Mouse (Mus musculus): ENCODE measurements around the gene Rprd1b. TPM values are rescaled to one million over a fixed set of nuclear protein-coding genes. Genes with fewer than 3 reads are reported as not detected.

The Rprd1b gene
- polyA plus RNA-seq, 1 experiment: 14.7 TPM

DNA sequence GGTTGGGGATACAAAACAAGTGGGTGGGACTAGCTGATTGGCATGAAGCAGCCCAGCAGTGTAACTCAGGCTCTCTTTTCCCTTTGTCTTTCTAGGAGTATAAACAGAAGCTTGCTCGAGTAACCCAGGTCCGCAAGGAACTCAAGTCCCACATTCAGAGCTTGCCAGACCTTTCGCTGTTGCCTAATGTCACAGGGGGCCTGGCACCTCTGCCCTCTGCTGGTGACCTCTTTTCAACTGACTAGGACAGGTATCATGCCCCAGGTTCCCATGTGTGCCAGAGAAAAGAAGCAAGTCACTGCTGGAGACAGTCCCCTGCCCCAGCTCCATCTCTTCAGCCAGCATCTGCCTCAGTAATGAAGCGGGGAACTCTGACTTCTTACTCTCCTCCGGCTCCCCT is 46.5 kb downstream of the Rprd1b start:
- H3K27ac ChIP-seq (ENCODE audit: insufficient read depth, low read depth, low read length): no peak overlapping the region
- no peak overlapping the region for H3K4me3 ChIP-seq (ENCODE audit: insufficient read depth, low read length)
- no peak for TF ChIP-seq CTCF (IDR thresholded peaks at IDR 0.05; ENCODE audit: low read depth, low read length)
- no peak for TF ChIP-seq POLR2A (IDR thresholded peaks at IDR 0.05; ENCODE audit: borderline replicate concordance, low read depth, low read length)
- peaks cover 15% of the 10 kb centered on the region for H3K4me1 ChIP-seq (ENCODE audit: control insufficient read depth, insufficient read depth, low read length)

DNA sequence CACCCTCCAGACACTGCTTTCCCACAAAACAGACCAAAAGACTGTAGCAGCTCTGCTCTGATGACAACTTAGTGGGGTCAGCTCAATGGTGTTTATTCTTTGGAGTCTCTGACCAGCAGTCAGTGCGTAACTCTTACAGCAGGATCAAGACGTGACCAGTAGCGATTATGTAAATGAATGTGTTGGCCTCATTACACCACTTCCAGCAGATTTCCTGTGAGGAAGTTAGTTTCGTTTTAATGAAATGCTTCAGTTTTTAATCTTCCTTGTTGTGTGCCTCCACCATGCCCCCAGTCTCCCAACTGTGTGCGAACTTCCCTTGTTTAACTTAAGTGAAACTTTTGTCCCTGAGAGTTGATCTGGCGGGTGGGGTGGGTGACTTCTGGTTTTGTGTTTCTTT is 48.4 kb downstream of the Rprd1b start:
- Histone ChIP-seq H3K4me1 (ENCODE audit: control insufficient read depth, insufficient read depth, low read length) (peaks cover 18% of the 10 kb centered on the region), H3K27ac (ENCODE audit: insufficient read depth, low read depth, low read length) (peak overlapping the region; percentile 29; the same call in 1 of the 2 replicates), H3K4me3 (ENCODE audit: insufficient read depth, low read length) (no peak overlapping the region)
- TF ChIP-seq POLR2A (IDR thresholded peaks at IDR 0.05; ENCODE audit: borderline replicate concordance, low read depth, low read length): no peak
- TF ChIP-seq CTCF (IDR thresholded peaks at IDR 0.05; ENCODE audit: low read depth, low read length): no peak

DNA sequence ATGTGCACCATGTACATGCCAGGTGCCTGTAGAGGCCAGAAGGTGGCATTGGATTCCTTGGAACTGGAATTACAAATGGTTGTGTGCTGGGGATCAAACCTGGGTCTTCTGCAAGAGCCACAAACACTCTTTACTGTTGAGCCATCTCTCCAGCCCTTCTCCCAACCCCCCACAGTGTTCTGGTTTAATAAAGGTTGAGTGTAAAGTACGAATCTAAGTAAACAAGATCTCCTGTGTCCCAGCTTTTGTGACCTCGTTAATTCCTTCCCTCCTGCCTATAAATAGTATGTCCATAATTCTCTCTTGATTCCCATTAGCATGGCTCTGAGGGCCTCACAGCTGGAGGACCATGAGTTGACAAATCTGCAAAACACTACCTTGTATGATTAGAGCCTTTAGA is 49.7 kb downstream of the Rprd1b start:
- TF ChIP-seq CTCF (IDR thresholded peaks at IDR 0.05; ENCODE audit: low read depth, low read length): no peak
- TF ChIP-seq POLR2A (IDR thresholded peaks at IDR 0.05; ENCODE audit: borderline replicate concordance, low read depth, low read length): no peak
- H3K4me1 ChIP-seq (ENCODE audit: control insufficient read depth, insufficient read depth, low read length): peaks cover 18% of the 10 kb centered on the region
- no peak overlapping the region for H3K27ac ChIP-seq (ENCODE audit: insufficient read depth, low read depth, low read length)
- no peak overlapping the region for H3K4me3 ChIP-seq (ENCODE audit: insufficient read depth, low read length)

DNA sequence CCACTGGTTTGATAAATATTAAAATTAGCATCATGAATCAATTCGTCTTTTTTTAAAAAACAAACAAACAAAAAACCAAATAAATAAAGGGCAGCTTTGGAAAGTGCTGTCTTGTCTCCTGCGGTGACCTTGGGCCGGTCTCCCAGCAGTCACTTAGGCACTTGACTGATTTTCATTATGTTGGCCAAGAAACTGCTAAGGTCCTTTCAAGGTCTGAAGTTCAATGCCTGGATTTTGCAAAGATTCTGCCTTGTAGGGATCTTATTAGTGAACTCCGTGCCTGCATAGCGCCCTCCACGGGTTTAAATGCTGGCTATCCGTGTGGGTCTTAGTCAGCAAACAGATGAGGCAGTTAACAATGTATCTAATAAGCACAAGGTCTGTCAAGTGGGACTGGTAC is 50.7 kb downstream of the Rprd1b start:
- Histone ChIP-seq H3K4me1 (ENCODE audit: control insufficient read depth, insufficient read depth, low read length) (peaks cover 18% of the 10 kb centered on the region), H3K27ac (ENCODE audit: insufficient read depth, low read depth, low read length) (no peak overlapping the region), H3K4me3 (ENCODE audit: insufficient read depth, low read length) (no peak overlapping the region)
- TF ChIP-seq CTCF (IDR thresholded peaks at IDR 0.05; ENCODE audit: low read depth, low read length) (no peak; the same call in 1 of the 2 replicates), POLR2A (IDR thresholded peaks at IDR 0.05; ENCODE audit: borderline replicate concordance, low read depth, low read length) (no peak)

DNA sequence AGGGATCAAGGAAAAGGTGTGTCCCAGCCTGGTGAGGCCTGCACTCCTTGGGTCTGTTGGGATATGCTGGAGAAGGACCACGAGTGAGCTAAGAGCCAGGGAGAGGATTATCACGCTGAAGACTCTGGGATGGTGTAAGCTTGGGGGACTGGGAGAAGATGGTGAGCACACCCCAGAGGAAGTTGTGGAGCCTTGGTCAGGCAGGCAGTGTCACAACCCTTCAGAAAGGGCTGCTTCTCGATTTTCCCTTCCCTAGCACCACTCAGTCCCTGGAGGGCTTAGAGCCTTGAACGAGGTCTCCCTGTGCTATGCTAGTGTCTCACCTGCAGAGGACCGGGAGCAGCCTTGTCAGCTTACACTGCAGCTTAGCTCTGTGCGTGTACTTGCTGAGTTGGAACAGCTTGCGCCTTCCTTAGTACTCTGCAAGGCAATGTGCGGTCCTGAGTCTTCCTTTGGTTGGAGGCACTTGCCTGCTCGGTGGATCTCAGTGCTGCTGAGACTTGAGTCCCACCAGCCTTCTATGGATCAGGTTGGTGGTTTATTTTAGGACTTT is 51.6 kb downstream of the Rprd1b start:
- peaks cover 18% of the 10 kb centered on the region for H3K4me1 ChIP-seq (ENCODE audit: control insufficient read depth, insufficient read depth, low read length)
- TF ChIP-seq POLR2A (IDR thresholded peaks at IDR 0.05; ENCODE audit: borderline replicate concordance, low read depth, low read length): no peak
- no peak for TF ChIP-seq CTCF (IDR thresholded peaks at IDR 0.05; ENCODE audit: low read depth, low read length)
- no peak overlapping the region for H3K27ac ChIP-seq (ENCODE audit: insufficient read depth, low read depth, low read length)
- no peak overlapping the region for H3K4me3 ChIP-seq (ENCODE audit: insufficient read depth, low read length)

DNA sequence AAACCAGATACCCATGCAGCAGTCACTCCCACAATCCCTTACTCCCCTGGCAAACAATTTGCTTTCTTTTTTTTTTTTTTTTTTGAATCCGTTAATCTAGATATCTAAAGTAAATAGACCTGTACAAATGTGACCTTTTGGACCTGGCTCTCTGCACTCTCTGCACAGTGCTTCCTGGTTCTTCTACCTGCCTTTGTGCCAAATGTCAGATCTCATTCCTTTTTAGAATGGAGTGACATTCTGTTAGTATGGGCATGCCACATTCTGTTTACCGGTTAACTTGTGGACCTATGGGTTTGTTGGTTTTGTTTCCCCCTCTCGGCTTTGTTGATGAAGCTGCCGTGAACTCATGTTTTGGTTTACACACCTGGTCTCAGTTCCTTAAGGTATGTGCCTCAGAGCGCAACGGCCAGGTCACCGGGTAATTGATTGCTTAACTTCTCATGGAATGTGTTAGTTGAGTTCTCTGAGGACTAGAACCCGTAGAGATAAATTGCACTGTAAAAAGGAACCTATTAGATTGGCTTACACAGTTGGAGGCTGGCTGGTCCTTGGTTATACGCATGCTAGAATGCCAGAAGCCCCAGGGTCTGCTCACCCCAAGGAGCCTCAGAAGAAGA is 52.4 kb downstream of the Rprd1b start:
- H3K27ac ChIP-seq (ENCODE audit: insufficient read depth, low read depth, low read length): no peak overlapping the region
- TF ChIP-seq CTCF (IDR thresholded peaks at IDR 0.05; ENCODE audit: low read depth, low read length) (no peak), POLR2A (IDR thresholded peaks at IDR 0.05; ENCODE audit: borderline replicate concordance, low read depth, low read length) (no peak)
- H3K4me3 ChIP-seq (ENCODE audit: insufficient read depth, low read length): no peak overlapping the region
- H3K4me1 ChIP-seq (ENCODE audit: control insufficient read depth, insufficient read depth, low read length): peaks cover 17% of the 10 kb centered on the region

DNA sequence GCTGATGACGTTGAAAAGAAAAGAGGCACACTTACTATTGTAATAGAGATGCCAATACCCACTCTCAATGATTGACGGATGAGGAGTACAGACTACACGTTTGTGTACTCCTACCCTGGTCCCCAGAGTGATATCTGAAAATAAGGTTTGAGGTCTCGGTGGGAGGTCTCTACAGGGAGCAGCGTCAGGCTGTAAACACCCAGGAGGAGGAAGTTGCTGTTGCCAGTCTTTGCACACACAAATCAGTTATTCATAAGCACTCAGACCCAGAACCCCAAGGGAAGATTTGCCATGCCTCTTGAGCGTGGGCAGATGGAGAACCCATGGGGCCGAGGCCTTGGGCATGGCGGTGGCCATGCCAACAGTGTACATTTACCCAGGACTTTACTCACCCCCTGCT is 56.2 kb downstream of the Rprd1b start:
- Histone ChIP-seq H3K4me1 (ENCODE audit: control insufficient read depth, insufficient read depth, low read length) (peaks cover 7% of the 10 kb centered on the region; the same call in 1 of the 2 replicates), H3K27ac (ENCODE audit: insufficient read depth, low read depth, low read length) (no peak overlapping the region), H3K4me3 (ENCODE audit: insufficient read depth, low read length) (no peak overlapping the region)
- TF ChIP-seq CTCF (IDR thresholded peaks at IDR 0.05; ENCODE audit: low read depth, low read length): no peak
- no peak for TF ChIP-seq POLR2A (IDR thresholded peaks at IDR 0.05; ENCODE audit: borderline replicate concordance, low read depth, low read length)

DNA sequence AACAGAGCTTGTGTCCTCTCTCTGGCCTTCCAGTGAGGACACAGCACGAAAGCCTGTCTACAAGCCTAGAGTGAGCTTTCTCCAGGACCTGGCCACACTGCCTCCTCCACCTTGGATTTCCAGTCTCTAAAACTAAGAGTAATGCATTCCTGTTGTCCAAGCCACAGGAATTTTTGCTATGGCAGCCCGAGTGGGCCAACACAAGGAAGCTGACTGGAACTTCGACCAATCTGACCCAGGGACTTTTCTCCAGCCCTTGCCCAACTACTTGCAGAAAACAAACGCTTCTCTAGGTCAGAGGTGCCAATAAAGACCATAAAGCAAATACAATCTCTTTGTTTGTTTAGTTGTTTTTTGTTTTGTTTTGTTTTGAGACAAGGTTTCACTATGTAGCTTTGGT is 61.8 kb downstream of the Rprd1b start:
- TF ChIP-seq POLR2A (IDR thresholded peaks at IDR 0.05; ENCODE audit: borderline replicate concordance, low read depth, low read length) (no peak), CTCF (IDR thresholded peaks at IDR 0.05; ENCODE audit: low read depth, low read length) (no peak)
- H3K4me1 ChIP-seq (ENCODE audit: control insufficient read depth, insufficient read depth, low read length): peaks cover 3% of the 10 kb centered on the region; the same call in 1 of the 2 replicates
- H3K27ac ChIP-seq (ENCODE audit: insufficient read depth, low read depth, low read length): no peak overlapping the region
- no peak overlapping the region for H3K4me3 ChIP-seq (ENCODE audit: insufficient read depth, low read length)

DNA sequence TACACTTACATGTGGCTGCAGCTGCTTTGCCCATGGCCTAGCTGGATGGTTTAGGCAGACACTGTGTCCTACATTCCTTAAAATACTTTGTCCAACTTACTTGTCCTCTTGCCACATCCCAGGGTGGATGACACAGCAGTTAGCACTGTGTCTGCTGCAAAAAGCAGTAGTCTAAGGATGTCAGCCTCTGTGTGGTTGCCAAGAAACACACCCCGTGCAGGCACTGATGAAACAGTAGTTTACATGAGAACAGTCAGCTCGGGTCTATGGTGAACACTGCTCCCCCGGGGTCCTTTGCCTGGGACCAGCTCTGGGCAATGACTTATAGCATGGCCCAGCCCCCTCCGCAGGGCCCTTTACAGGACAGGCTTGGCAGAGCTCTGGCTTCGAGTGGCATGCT is 65.0 kb downstream of the Rprd1b start:
- no peak overlapping the region for H3K27ac ChIP-seq (ENCODE audit: insufficient read depth, low read depth, low read length)
- TF ChIP-seq CTCF (IDR thresholded peaks at IDR 0.05; ENCODE audit: low read depth, low read length) (no peak), POLR2A (IDR thresholded peaks at IDR 0.05; ENCODE audit: borderline replicate concordance, low read depth, low read length) (no peak)
- H3K4me3 ChIP-seq (ENCODE audit: insufficient read depth, low read length): no peak overlapping the region
- H3K4me1 ChIP-seq (ENCODE audit: control insufficient read depth, insufficient read depth, low read length): peaks cover 3% of the 10 kb centered on the region; the same call in 1 of the 2 replicates

DNA sequence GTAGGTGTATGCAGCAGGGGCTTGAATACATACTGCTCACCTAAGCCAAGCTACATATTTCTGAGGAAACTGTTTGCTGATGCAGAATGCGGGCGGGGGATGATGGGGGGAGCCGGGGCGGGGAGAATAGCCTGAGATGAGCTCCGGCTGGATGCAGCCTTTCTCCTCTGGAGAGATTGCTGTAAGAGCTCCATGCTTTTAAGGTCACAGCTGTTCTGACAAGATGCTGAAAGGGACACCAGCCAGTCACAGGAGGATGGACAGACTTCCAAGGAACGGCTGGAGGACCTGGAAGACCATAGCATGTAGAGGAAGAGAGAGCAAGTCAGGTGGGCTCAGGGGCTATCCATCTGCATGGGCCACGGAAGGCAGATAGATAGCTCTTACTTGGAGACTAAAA is 66.0 kb downstream of the Rprd1b start:
- Histone ChIP-seq H3K4me1 (ENCODE audit: control insufficient read depth, insufficient read depth, low read length) (peaks cover 3% of the 10 kb centered on the region; the same call in 1 of the 2 replicates), H3K4me3 (ENCODE audit: insufficient read depth, low read length) (no peak overlapping the region), H3K27ac (ENCODE audit: insufficient read depth, low read depth, low read length) (no peak overlapping the region)
- TF ChIP-seq CTCF (IDR thresholded peaks at IDR 0.05; ENCODE audit: low read depth, low read length): no peak
- TF ChIP-seq POLR2A (IDR thresholded peaks at IDR 0.05; ENCODE audit: borderline replicate concordance, low read depth, low read length): no peak
